Mouse (Mus musculus): ENCODE data around the gene Abr.

The Abr gene

GRCm38 (mm10) chr11:76493811-76494274, 128.3 kb downstream of the Abr start:
- no peak for DNase-seq (ENCODE audit: low read depth, low spot score)

- DNase-seq (ENCODE audit: low read depth, low spot score), result no peak
Measured at GRCm38 (mm10) chr11:76493167-76493566, 128.9 kb downstream of the Abr start.

GRCm38 (mm10) chr11:76491817-76492216, 130.3 kb downstream of the Abr start:
- DNase-seq (ENCODE audit: low read depth, low spot score), result no peak

DNA sequence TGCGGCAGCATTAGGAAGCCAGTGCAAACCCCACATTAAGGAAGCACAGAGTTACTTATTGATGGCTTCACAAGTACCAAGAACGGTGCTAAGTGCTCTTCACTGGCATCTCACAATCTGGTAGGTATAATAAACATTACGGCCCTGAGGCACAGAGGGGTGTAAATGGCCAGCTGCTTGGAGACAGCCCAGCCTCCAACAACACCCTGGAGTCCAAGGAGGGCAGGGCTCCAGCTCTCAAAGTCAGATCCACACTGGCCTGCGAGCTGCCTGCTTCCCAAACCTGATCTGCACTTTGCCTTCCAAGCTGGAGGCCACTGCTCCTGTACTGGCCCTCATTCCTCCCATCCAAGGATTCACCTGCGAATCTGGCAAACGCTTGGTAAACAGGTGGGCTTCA, 132.7 kb downstream of the Abr start:
- DNase-seq (ENCODE audit: low read depth, low spot score), result no peak

- no peak for DNase-seq (ENCODE audit: low read depth, low spot score)
Measured at GRCm38 (mm10) chr11:76487024-76487423, 135.1 kb downstream of the Abr start.

- no peak for DNase-seq (ENCODE audit: low read depth, low spot score)
Measured at GRCm38 (mm10) chr11:76484033-76484432, 138.1 kb downstream of the Abr start.

DNA sequence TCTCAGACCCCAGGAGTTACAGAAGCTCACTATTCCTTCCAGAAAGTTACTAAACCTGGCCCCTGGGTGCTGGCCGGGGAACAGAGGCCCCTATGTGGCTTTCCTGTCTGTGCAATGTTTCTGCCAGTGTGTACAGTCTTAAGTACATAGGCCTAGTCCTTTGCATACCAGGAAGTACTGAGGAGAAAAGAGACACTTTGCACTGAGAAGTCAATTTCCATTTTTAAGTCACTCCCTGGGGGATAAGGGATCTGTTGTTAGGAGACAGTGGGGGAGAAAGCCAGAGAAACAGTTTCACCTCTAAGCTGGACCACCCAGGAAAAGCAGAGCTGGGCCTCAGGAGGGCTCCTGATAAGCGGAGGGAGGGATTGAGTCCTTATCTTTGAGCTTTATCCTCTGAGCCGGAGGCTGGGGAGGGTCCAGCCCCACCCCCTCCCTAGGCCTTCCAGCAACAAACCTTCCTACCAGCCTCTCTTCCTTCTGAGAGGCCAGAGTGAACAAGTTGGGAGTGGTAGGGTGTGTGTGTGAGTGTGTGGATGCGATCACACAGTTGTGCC, 138.9 kb downstream of the Abr start:
- DNase-seq (ENCODE audit: low read depth, low spot score), result no peak

- no peak for DNase-seq (ENCODE audit: low read depth, low spot score)
Measured at GRCm38 (mm10) chr11:76482697-76483096, 139.4 kb downstream of the Abr start.

GRCm38 (mm10) chr11:76482183-76482582, 139.9 kb downstream of the Abr start:
- no peak for DNase-seq (ENCODE audit: low read depth, low spot score)

GRCm38 (mm10) chr11:76479729-76480128, 142.4 kb downstream of the Abr start:
- no peak for DNase-seq (ENCODE audit: low read depth, low spot score)

DNA sequence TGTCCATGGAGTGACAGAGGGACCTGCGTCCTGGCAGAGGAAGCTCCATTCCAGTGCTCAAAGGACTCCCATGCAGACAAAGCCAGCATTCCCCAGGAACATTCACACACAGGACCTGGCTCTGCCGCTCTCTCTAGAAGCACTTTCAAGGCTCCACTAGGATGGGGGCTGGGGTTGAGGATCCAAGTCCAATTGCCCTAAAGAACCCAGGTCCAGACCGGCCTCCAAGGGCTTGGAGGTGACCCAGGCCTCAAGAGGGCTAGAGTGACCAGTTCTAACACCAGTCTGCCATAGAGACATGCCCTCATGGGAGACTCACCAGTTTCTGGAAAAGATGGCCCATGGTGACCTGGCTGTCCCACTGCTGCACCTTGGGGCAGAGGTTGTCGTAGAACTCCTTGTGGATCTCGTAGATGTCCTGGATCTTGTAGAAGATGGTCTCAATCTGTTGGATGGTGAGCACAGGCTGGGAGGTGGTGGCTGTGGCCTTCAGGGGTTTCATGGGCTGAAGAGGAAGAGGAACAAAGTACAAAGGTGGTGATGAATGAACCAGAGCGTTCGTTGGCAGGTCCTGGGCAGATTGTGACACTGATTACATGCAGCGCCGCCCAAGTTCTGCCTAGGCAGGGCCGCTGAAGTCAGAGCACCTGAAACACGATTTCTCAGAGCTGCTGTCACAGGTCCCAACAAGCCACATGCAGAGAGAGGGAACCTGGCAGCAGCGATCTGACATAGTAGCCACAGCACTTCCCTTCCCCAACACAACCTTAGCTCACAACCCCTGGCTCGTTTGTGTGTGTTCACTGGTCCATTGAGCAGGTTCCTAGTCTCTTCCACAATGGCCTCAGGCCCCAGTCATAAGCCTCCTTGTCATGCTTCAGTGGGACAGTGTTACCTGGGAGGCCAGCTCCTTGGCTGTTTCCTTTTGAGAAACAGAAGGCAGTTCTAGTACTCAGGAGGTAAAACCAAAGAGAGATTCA, 143.1 kb downstream of the Abr start:
- DNase-seq (ENCODE audit: low read depth, low spot score), result no peak

- no peak for DNase-seq (ENCODE audit: low read depth, low spot score)
Measured at GRCm38 (mm10) chr11:76477095-76477525, 145.0 kb downstream of the Abr start.

DNA sequence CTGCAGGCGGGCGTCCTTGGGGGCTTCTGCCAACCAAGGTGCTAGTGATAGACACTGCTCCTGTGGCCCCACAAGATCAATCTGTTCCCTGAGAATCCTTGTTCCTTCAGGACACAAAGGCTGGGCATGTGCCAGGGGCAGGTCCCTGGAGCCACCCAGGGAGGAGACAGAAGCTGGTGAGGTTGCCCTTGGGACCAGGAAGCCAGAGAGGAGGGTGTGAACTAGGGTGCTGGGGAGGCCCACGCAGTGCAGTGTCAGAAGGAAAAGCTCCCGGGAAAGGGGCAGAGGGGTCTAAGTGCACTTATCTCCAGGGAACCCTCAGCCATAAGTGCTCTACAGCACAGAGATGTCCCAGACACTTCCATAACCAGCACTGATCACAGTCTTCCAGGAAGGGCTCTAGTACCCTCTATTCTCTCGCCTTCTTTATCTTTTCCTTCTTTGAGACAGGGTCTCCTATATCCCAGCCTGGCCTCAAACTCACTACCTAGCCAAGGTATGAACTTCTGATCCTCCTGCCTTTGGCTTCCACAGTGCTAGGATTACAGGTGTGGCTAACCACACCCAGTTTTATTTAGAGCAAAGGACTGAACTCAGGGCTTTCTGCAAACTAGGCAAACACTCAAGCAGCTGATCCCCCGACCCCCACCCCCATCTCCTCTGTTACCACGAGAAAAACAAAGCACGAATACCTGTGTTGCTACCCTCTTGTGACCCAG, 145.6 kb downstream of the Abr start:
- no peak for DNase-seq (ENCODE audit: low read depth, low spot score)

- DNase-seq (ENCODE audit: low read depth, low spot score), result no peak
Measured at GRCm38 (mm10) chr11:76472617-76473016, 149.5 kb downstream of the Abr start.

- DNase-seq (ENCODE audit: low read depth, low spot score), result no peak
Measured at GRCm38 (mm10) chr11:76469311-76469998, 152.7 kb downstream of the Abr start.

DNA sequence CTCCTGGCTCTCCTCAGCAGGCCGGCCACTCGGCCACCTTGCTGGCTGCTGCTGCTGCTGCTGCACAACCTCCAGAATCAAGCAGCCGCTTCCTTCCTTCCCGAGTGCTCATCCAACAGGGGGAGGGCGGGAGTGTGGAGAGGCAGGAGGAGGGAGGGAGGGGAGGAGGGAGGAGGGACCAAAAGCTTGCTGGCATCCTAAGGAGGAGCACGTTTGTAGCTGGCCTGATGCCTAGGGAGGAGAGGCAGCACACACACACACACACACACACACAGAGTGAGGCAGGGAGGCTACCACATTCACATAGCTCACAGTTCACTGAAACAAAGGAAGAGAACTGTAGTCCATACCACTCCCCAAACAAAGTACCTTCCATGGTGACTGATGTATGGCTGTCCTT, 153.8 kb downstream of the Abr start:
- DNase-seq (ENCODE audit: low read depth, low spot score), result no peak

GRCm38 (mm10) chr11:76467487-76468005, 154.6 kb downstream of the Abr start:
- DNase-seq (ENCODE audit: low read depth, low spot score), result no peak

DNA sequence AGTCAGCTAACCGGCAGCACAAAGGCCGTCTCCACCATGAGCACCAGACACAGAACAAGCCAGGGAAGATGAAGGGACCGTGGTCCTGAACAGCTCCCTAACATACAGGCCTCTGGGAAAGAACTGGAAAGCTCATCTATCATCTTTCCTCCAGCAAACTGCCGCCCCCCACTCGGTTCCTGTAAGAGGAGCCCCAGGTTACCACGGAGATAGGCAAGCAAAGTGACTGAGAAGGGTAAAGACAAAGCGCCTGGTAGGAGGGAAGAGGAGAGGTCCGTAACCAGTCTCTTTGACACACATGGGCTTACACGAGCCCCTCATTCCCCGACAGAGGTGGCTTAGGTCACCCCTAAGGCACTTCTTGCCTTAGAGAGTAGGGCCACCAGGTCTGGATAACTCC, 155.0 kb downstream of the Abr start:
- DNase-seq (ENCODE audit: low read depth, low spot score), result no peak

DNA sequence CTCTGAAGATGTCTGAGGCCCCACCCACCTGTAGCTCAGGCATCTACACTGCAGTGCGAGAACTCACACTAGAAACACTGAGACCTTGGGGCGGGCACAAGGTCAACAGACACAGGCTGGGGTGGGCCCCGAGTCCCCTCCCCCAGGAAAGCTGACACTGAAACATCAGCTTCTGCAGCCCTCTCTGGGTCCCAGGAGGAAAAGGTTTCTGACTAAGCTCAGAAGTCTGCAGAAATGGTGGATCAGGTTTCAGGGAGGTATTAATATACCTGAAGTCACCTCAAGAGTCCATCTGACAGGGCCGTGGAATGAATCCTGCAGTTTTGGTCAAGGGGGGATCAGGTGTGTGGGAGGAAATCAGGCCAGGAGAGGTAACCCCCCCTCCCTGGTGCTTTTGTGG, 156.2 kb downstream of the Abr start:
- no peak for DNase-seq (ENCODE audit: low read depth, low spot score)

- DNase-seq (ENCODE audit: low read depth, low spot score), result no peak
Measured at GRCm38 (mm10) chr11:76461696-76462095, 160.4 kb downstream of the Abr start.

DNA sequence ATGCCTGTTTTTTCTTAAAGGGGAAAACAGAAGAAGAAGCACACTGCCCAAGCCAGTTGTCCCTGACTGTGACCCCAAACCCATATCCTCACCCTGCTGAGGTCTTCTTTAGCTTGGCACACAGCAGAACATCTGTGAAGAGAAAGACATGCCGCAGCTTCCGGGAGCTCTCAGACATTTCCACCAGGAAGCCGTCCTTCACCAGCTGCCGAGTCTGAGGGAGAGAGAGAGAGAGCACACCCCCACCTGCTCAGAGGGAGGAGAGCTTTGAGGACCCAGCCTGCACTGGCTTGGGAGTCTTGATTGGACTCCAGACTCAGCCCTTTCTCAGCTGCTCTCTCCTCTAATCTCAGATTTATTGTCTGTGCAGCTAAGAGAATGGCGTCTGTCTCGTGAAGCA, 160.9 kb downstream of the Abr start:
- no peak for DNase-seq (ENCODE audit: low read depth, low spot score)

Data from retina, adult 2 months (tissue).